In the genomic region with DNA sequence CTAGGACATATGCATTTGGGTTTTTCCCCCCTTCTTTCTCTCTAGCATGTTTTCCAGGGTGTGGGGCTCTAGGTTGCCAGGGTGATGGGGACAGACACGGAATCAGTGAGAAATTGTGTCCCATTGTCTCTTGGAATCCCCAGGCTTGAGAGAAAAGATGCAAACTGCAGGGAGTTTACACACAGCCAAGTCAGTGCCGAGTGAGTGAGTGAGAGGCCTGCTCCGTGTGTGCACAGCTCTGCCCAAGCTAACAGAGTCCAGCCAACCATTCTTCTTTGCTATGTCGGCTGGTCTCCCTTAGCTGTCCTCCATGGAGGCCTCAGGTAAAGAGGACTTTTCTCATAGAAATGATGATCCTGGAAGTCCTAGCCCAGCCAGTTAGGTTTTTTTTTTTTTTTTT, we compare ENCODE assay signal across 25 mouse cellular contexts.
DNase-seq lines count a peak whose midpoint lies in the region; ATAC-seq and TF ChIP-seq lines count a peak whose summit lies in the region.
"Had no signal": no experiment of that assay in that cellular context is flagged by ENCODE, and none has a peak within 500 bp of the region (broad histone marks: within the 10 kb centered on the region; RNA-seq: fewer than 3 reads in every experiment).

No protein-coding gene starts in this region.

- peak; percentile 44 to 55 for DNase-seq in cerebellum, postnatal 10 days
- no peak for DNase-seq in cerebellum, adult 9-10 months
- DNase-seq in heart, adult 11 months = no peak
- no peak for DNase-seq in layer of hippocampus, adult 2 months (ENCODE audit: low spot score in 2 of 2)
- no peak for DNase-seq in layer of hippocampus, adult 11-12 months (ENCODE audit: low spot score)
- DNase-seq in embryonic facial prominence, embryonic 10.5 days (ENCODE audit: low spot score) = no peak
- no peak for DNase-seq in c-Kit-positive CD71-positive TER-119-positive erythroid progenitor cells, embryonic 14.5 days (ENCODE audit: low spot score)
- DNase-seq: adrenal gland, adult 8-10 months; cerebellum, adult 18-20 months; cerebellum, postnatal 36 days; embryo, embryonic 11 days; gastrocnemius, postnatal 14 days; heart, adult 18-20 months; kidney, adult 9 months; kidney, postnatal 14 days; layer of hippocampus, postnatal 36 days; lung, adult 18-20 months; lung, postnatal 10 days; right cerebral cortex, postnatal 14 days; thymus, postnatal 14 days had no signal

- H3K36me3 ChIP-seq in heart, embryonic 13.5 days = no peaks in the 10 kb centered on the region
- H3K36me3 ChIP-seq in embryonic facial prominence, embryonic 10.5 days (replicated peaks) = peaks cover 4% of the 10 kb centered on the region; the same call in 1 of the 2 replicates
- H3K36me3 ChIP-seq: heart, embryonic 15.5 days; limb, embryonic 13.5 days; liver, embryonic 12.5 days had no signal

- 0 out of 2 replicates have a peak overlapping the region, but pooled peaks have one; percentile 16 for H3K9ac ChIP-seq in heart, embryonic 13.5 days
- H3K9ac ChIP-seq: heart, embryonic 15.5 days; limb, embryonic 13.5 days; liver, embryonic 12.5 days had no signal

- H3K4me1 ChIP-seq in heart, embryonic 13.5 days = peaks cover 33% of the 10 kb centered on the region
- H3K4me1 ChIP-seq in embryonic facial prominence, embryonic 10.5 days = peaks cover 58% of the 10 kb centered on the region

- no peaks in the 10 kb centered on the region for H3K9me3 ChIP-seq in heart, embryonic 13.5 days
- H3K9me3 ChIP-seq in embryonic facial prominence, embryonic 10.5 days = no peaks in the 10 kb centered on the region
- H3K9me3 ChIP-seq: heart, embryonic 15.5 days; limb, embryonic 13.5 days; liver, embryonic 12.5 days had no signal

- H3K27me3 ChIP-seq in heart, embryonic 13.5 days (replicated peaks) = peaks cover 77% of the 10 kb centered on the region
- peaks cover 22% of the 10 kb centered on the region for H3K27me3 ChIP-seq in embryonic facial prominence, embryonic 10.5 days (replicated peaks; ENCODE audit: low read depth, poor library complexity, severe bottlenecking)

- H3K4me2 ChIP-seq in heart, embryonic 13.5 days = no peak overlapping the region
- H3K4me2 ChIP-seq: heart, embryonic 15.5 days; limb, embryonic 13.5 days; liver, embryonic 12.5 days had no signal

- peak overlapping the region; percentile 29; the same call in 1 of the 2 replicates for H3K27ac ChIP-seq in heart, embryonic 13.5 days (replicated peaks)
- peak overlapping the region; percentile 67 for H3K27ac ChIP-seq in layer of hippocampus, adult 2 months
- peak overlapping the region; percentile 20; the same call in 1 of the 2 replicates for H3K27ac ChIP-seq in embryonic facial prominence, embryonic 10.5 days (replicated peaks)
- H3K27ac ChIP-seq: limb, embryonic 13.5 days; liver, embryonic 12.5 days had no signal

- ATAC-seq in heart, embryonic 13.5 days (ENCODE audit: extremely low read depth, insufficient number of reproducible peaks, low FRiP score, low TSS enrichment) = no peak
- ATAC-seq: activated CD4-positive, CD25-positive, alpha-beta regulatory T cell, adult 4 months; liver, embryonic 12.5 days had no signal

- TF ChIP-seq CTCF in layer of hippocampus, adult 2 months (conservative IDR thresholded peaks at IDR 0.05) = no peak

- no peak overlapping the region for H3K4me3 ChIP-seq in heart, embryonic 13.5 days
- no peak overlapping the region for H3K4me3 ChIP-seq in layer of hippocampus, adult 2 months
- no peak overlapping the region for H3K4me3 ChIP-seq in embryonic facial prominence, embryonic 10.5 days
- H3K4me3 ChIP-seq: heart, embryonic 15.5 days; limb, embryonic 13.5 days; liver, embryonic 12.5 days had no signal

- WGBS in heart, embryonic 13.5 days = 47% methylated on average over 4 of the region's 4 CpGs
- 52% methylated on average over 4 of the region's 4 CpGs for WGBS in embryonic facial prominence, embryonic 10.5 days

Comparison
In these comparisons a context has a peak if more than half of its experiments do, and no peak if none do; other contexts are left out.
1. DNase-seq: peak in cerebellum, postnatal 10 days (2 of 2); none in cerebellum, adult 9-10 months (single experiment), heart, adult 11 months (single experiment), layer of hippocampus, adult 2 months (0 of 2), layer of hippocampus, adult 11-12 months (single experiment), embryonic facial prominence, embryonic 10.5 days (single experiment) and c-Kit-positive CD71-positive TER-119-positive erythroid progenitor cells, embryonic 14.5 days (single experiment).
2. Peak in every context shown above with its lines, with median percentiles within 50 percentile points of each other: H3K27ac ChIP-seq.